Comparison of ENCODE assay signal across 8 mouse cellular contexts in the genomic region with DNA sequence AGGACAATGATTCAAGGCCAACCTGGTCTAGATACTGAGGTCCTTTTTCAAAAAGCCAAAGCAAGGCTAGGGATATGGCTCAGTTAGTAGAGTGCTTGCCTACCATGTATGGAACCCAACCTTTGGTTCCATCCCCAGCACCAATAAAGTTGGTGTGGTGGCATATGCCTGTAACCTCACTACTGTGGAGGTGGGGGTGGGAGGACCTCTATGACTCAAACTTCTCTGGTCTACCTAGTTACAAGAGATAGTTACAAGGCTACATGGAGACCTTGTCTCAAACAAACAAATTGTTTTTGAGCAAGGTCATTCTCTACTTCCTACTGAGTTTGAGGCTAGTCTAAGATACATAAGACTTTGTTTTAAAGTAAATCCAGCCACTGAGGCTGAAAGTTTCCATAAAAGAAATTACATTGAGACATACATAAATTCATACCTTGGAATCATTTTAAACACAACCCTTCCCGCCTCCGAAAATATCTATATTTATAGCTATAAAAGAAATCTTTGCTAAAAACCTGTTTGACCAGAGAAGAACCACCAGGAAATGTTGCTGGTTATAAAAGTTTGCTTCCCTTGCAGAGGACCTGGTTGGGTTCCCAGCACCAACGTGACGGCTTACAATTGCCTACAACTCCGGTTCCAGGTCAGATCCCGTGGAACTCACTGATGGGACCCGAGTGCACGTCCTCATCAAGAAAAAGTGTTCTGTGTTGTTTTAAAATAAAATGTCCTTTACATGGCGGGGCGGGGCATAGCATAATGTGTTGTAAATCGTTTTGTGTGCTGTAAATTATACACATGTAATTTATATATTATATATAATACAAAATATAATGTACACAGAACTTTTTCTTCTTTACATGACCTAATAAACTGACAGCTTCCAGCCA. TPM values are rescaled to one million over a fixed set of nuclear protein-coding genes. Genes with fewer than 3 reads are reported as not detected.
A peak's percentile ranks its signal among the peaks of the same experiment; 100 is the strongest.
DNase-seq lines count a peak whose midpoint lies in the region; ATAC-seq and TF ChIP-seq lines count a peak whose summit lies in the region.

No protein-coding gene starts in this region.

- no peaks in the 10 kb centered on the region for H3K27me3 ChIP-seq in embryonic facial prominence, embryonic 14.5 days (replicated peaks; ENCODE audit: control insufficient read depth, insufficient read depth, low read length)

- H3K4me3 ChIP-seq in ES-E14 (ENCODE audit: insufficient read depth in 1 of 2, low read depth in 1 of 2, low read length in 2 of 2, poor library complexity in 1 of 2, severe bottlenecking in 1 of 2), result peak overlapping the region in 1 of 2 experiments; percentile 51; a peak in 2 of 4 replicates
- H3K4me3 ChIP-seq in embryonic facial prominence, embryonic 14.5 days (ENCODE audit: low read depth, low read length), result peak overlapping the region; percentile 71

- no peaks in the 10 kb centered on the region for H3K9me3 ChIP-seq in ES-E14 (ENCODE audit: control insufficient read depth, insufficient read depth, low read depth, low read length)
- H3K9me3 ChIP-seq in embryonic facial prominence, embryonic 14.5 days (ENCODE audit: control insufficient read depth, low read length), result no peaks in the 10 kb centered on the region

- in situ Hi-C loops in ES-E14 (cut with MboI; ENCODE audit: low sequenced_read_pairs in 2 of 2, unreplicated experiment in 2 of 2), result no loop called here

- peak overlapping the region; percentile 62 for H3K9ac ChIP-seq in ES-E14 (ENCODE audit: insufficient read depth, low read depth, low read length, poor library complexity, severe bottlenecking)
- H3K9ac ChIP-seq in embryonic facial prominence, embryonic 14.5 days (ENCODE audit: low read depth, low read length), result peak overlapping the region; percentile 53

- ATAC-seq in cerebellum, adult (ENCODE audit: insufficient number of reproducible peaks, low FRiP score, low TSS enrichment), result no peak
- no peak for ATAC-seq in embryonic facial prominence, embryonic 14.5 days (ENCODE audit: low read depth)
- 0 out of 2 replicates have a peak, but pooled peaks have one; percentile 4 for ATAC-seq in megakaryocyte, adult 5-6 weeks (ENCODE audit: poor library complexity, severe bottlenecking)

- peaks cover 11% of the 10 kb centered on the region for H3K36me3 ChIP-seq in ES-E14 (ENCODE audit: control insufficient read depth, insufficient read depth, low read length, poor library complexity, severe bottlenecking)
- peaks cover 5% of the 10 kb centered on the region for H3K36me3 ChIP-seq in embryonic facial prominence, embryonic 14.5 days (ENCODE audit: control insufficient read depth, insufficient read depth, low read length)

- peak; percentile 27 for DNase-seq in cerebellum, adult 11 months
- DNase-seq in ES-E14 (ENCODE audit: low read depth, low spot score), result no peak
- DNase-seq in embryonic facial prominence, embryonic 14.5 days (ENCODE audit: low spot score), result no peak
- peak; percentile 37 to 41 for DNase-seq in heart, postnatal 36 days
- peak; percentile 11 for DNase-seq in layer of hippocampus, adult 9-11 months
- DNase-seq in spleen, postnatal 36 days (ENCODE audit: low spot score in 2 of 2), result peak; percentile 3 to 42

- WGBS in embryonic facial prominence, embryonic 14.5 days, result 9% methylated on average over 11 of the region's 11 CpGs

- no peaks in the 10 kb centered on the region for H3K4me1 ChIP-seq in ES-E14 (ENCODE audit: control insufficient read depth in 2 of 2, insufficient read depth in 2 of 2, low read length in 2 of 2, poor library complexity in 1 of 2)
- peaks cover 12% of the 10 kb centered on the region for H3K4me1 ChIP-seq in embryonic facial prominence, embryonic 14.5 days (ENCODE audit: control insufficient read depth, insufficient read depth, low read length)

- H3K4me2 ChIP-seq in embryonic facial prominence, embryonic 14.5 days (ENCODE audit: low read depth, low read length), result peak overlapping the region; percentile 79

- intact Hi-C loops in heart, postnatal 36 days (cut with DNase I), result loop anchor here (2.0 kb wide), 1 partner anchor 13 kb away; the partner anchor contains the start of gene Sumo1

- no peak overlapping the region; the same call in 1 of the 2 replicates for H3K27ac ChIP-seq in ES-E14 (ENCODE audit: insufficient read depth, low read depth, low read length, poor library complexity, severe bottlenecking)
- peak overlapping the region; percentile 84 for H3K27ac ChIP-seq in embryonic facial prominence, embryonic 14.5 days (replicated peaks; ENCODE audit: low read depth, low read length)

TF ChIP-seq in ES-E14, 5 proteins besides CTCF, POLR2A, EP300 and RAD21:
- TF ChIP-seq ZC3H11A (IDR thresholded peaks at IDR 0.05; ENCODE audit: borderline replicate concordance, low read depth, low read length) (no peak), CHD2 (IDR thresholded peaks at IDR 0.05; ENCODE audit: low read depth, low read length) (no peak), MAFK (IDR thresholded peaks at IDR 0.05; ENCODE audit: insufficient read depth, low read depth, low read length) (no peak), ZNF384 (IDR thresholded peaks at IDR 0.05; ENCODE audit: low read depth, low read length) (no peak), HCFC1 (IDR thresholded peaks at IDR 0.05; ENCODE audit: borderline replicate concordance, insufficient read depth, low read length) (no peak)
TF ChIP-seq in ES-E14: peak in this region for 0.

RNA-seq across cellular contexts. Expression of gene Nop58, which starts 0.6 kb away (rescaled TPM):
- 441 and 569 TPM in 2 replicates for total RNA-seq in ES-E14 (2012; rRNA removed)
- polyA plus RNA-seq in embryonic facial prominence, embryonic 14.5 days (2014; fragmentation: Nextera tagmentation; extraction: Ambion mirVana), result 192 and 197 TPM in 2 replicates
- 10 to 100 TPM; 24.0 to 32.1 TPM for total RNA-seq in heart, postnatal 36 days (2021)
- total RNA-seq in megakaryocyte, adult 5-6 weeks (2015), result 36.6 and 56.2 TPM in 2 replicates
- 280 and 284 TPM in 2 replicates for total RNA-seq in megakaryocyte, adult 5-6 weeks (2017)

RNA-seq across cellular contexts. Expression of gene Sumo1, which starts 13.5 kb away (rescaled TPM):
- 77.9 and 161 TPM in 2 replicates for total RNA-seq in ES-E14 (2012; rRNA removed)
- polyA plus RNA-seq in embryonic facial prominence, embryonic 14.5 days (2014; fragmentation: Nextera tagmentation; extraction: Ambion mirVana), result 354 and 387 TPM in 2 replicates
- total RNA-seq in heart, postnatal 36 days (2021), result 10 to 100 TPM; 60.7 to 62.3 TPM
- total RNA-seq in megakaryocyte, adult 5-6 weeks (2015), result 209 and 219 TPM in 2 replicates
- 145 TPM in 2 replicates for total RNA-seq in megakaryocyte, adult 5-6 weeks (2017)

Comparison
In these comparisons a context has a peak if more than half of its experiments do, and no peak if none do; other contexts are left out.
1. DNase-seq: peak in cerebellum, adult 11 months (single experiment), heart, postnatal 36 days (2 of 2), layer of hippocampus, adult 9-11 months (single experiment) and spleen, postnatal 36 days (2 of 2); none in ES-E14 (single experiment) and embryonic facial prominence, embryonic 14.5 days (single experiment).